ENCODE assay signal across 8 mouse cellular contexts in the genomic region with DNA sequence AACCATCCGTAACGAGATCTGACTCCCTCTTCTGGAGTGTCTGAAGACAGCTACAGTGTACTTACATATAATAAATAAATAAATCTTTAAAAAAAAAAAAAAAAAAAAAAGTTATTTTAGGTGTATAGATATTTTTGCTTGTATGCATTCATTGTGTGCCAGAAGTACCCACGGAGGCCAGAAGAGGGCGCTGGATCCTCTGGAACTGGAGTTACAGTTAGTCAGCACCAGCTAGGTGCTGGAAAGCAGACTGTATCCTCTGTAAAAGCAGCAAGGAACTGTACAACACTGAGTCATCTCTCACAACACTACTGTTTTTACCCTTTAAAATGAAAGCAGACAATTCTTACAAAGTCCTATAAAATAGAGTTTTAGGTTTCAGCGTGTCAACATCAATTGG. TPM values are rescaled to one million over a fixed set of nuclear protein-coding genes. Genes with fewer than 3 reads are reported as not detected.
DNase-seq lines count a peak whose midpoint lies in the region; ATAC-seq lines count a peak whose summit lies in the region.

No protein-coding gene starts in this region.

- no peak overlapping the region for H3K9ac ChIP-seq in intestine, embryonic 14.5 days (ENCODE audit: low read length)
- H3K9ac ChIP-seq in intestine, embryonic 16.5 days (ENCODE audit: low read depth, low read length): no peak overlapping the region

- no peak overlapping the region for H3K4me2 ChIP-seq in intestine, embryonic 14.5 days (ENCODE audit: low read length)
- H3K4me2 ChIP-seq in intestine, embryonic 16.5 days (ENCODE audit: low read depth, low read length): no peak overlapping the region

- peaks cover 21% of the 10 kb centered on the region; the same call in 1 of the 2 replicates for H3K27me3 ChIP-seq in intestine, embryonic 14.5 days (replicated peaks; ENCODE audit: control insufficient read depth, insufficient read depth, low read length)
- no peaks in the 10 kb centered on the region; the same call in 1 of the 2 replicates for H3K27me3 ChIP-seq in intestine, embryonic 16.5 days (replicated peaks; ENCODE audit: control insufficient read depth, insufficient read depth, low read length)

- H3K27ac ChIP-seq in intestine, embryonic 14.5 days (ENCODE audit: low read depth): no peak overlapping the region
- H3K27ac ChIP-seq in intestine, embryonic 16.5 days (ENCODE audit: low read length): no peak overlapping the region

- H3K4me3 ChIP-seq in intestine, embryonic 14.5 days (ENCODE audit: low read depth, low read length): no peak overlapping the region
- H3K4me3 ChIP-seq in intestine, embryonic 16.5 days (ENCODE audit: low read length): no peak overlapping the region

- WGBS in intestine, embryonic 14.5 days: 55% methylated on average over 3 of the region's 5 CpGs
- 58% methylated on average over 3 of the region's 5 CpGs for WGBS in intestine, embryonic 16.5 days

- no peaks in the 10 kb centered on the region for H3K36me3 ChIP-seq in intestine, embryonic 14.5 days (ENCODE audit: control insufficient read depth, insufficient read depth, low read length)
- no peaks in the 10 kb centered on the region for H3K36me3 ChIP-seq in intestine, embryonic 16.5 days (ENCODE audit: control insufficient read depth, insufficient read depth, low read length)

- H3K4me1 ChIP-seq in intestine, embryonic 14.5 days (replicated peaks; ENCODE audit: control insufficient read depth, insufficient read depth, low read length): peaks cover 5% of the 10 kb centered on the region; the same call in 1 of the 2 replicates
- no peaks in the 10 kb centered on the region for H3K4me1 ChIP-seq in intestine, embryonic 16.5 days (ENCODE audit: control insufficient read depth, insufficient read depth, low read length)

- no peak for ATAC-seq in intestine, embryonic 14.5 days (replicated peaks; ENCODE audit: low FRiP score, low TSS enrichment, low read depth)
- ATAC-seq in intestine, embryonic 16.5 days: no peak
- ATAC-seq in megakaryocyte-erythroid progenitor cell, adult 5-6 weeks (replicated peaks; ENCODE audit: low FRiP score, low TSS enrichment, poor library complexity, severe bottlenecking): peak; percentile 60

- DNase-seq in intestine, embryonic 14.5 days (ENCODE audit: low spot score): peak; percentile 75
- DNase-seq in MN1 (ENCODE audit: low spot score): peak; percentile 14
- DNase-seq in cerebellum, adult 9-10 months: peak; percentile 75
- peak; percentile 9 to 37 for DNase-seq in gastrocnemius, adult 8-10 months (ENCODE audit: low spot score in 2 of 2)
- peak; percentile 70 to 83 for DNase-seq in left cerebral cortex, adult 18-20 months (ENCODE audit: low spot score in 2 of 2)
- peak; percentile 47 for DNase-seq in telencephalon, adult 2 months (ENCODE audit: low read depth, low spot score)

- no peaks in the 10 kb centered on the region for H3K9me3 ChIP-seq in intestine, embryonic 14.5 days (ENCODE audit: control insufficient read depth, low read length)
- H3K9me3 ChIP-seq in intestine, embryonic 16.5 days (ENCODE audit: control insufficient read depth, low read length): no peaks in the 10 kb centered on the region

RNA-seq across cellular contexts. Expression of a gene that starts 4.5 kb away (rescaled TPM):
- polyA plus RNA-seq in intestine, embryonic 14.5 days (2014; fragmentation: Nextera tagmentation; extraction: Ambion mirVana): 55.0 and 57.7 TPM in 2 replicates
- polyA plus RNA-seq in intestine, embryonic 16.5 days (2015; fragmentation: Nextera tagmentation; extraction: Ambion mirVana): 63.2 and 63.5 TPM in 2 replicates
- 10 to 100 TPM; 14.0 to 18.6 (median 15.6) TPM for total RNA-seq in gastrocnemius, adult 8-10 months (2022)
- total RNA-seq in left cerebral cortex, adult 18-20 months (2021): 100 to 1,000 TPM; 130 to 131 TPM
- total RNA-seq in megakaryocyte-erythroid progenitor cell, adult 5-6 weeks (2014; fragmentation: Nextera tagmentation): 91.2 and 104 TPM in 2 replicates
- total RNA-seq in megakaryocyte-erythroid progenitor cell, adult 5-6 weeks (2017): 63.3 and 64.2 TPM in 2 replicates

RNA-seq across cellular contexts. Expression of a gene that starts 34.8 kb away (rescaled TPM):
- polyA plus RNA-seq in intestine, embryonic 14.5 days (2014; fragmentation: Nextera tagmentation; extraction: Ambion mirVana): 4.0 and 5.9 TPM in 2 replicates
- 7.7 and 8.8 TPM in 2 replicates for polyA plus RNA-seq in intestine, embryonic 16.5 days (2015; fragmentation: Nextera tagmentation; extraction: Ambion mirVana)
- total RNA-seq in gastrocnemius, adult 8-10 months (2022): under 1 TPM in 1 of 4 experiments, not detected in 3; 0.18 TPM
- total RNA-seq in left cerebral cortex, adult 18-20 months (2021): not detected
- 0.20 and 0.92 TPM in 2 replicates for total RNA-seq in megakaryocyte-erythroid progenitor cell, adult 5-6 weeks (2014; fragmentation: Nextera tagmentation)
- total RNA-seq in megakaryocyte-erythroid progenitor cell, adult 5-6 weeks (2017): 1.1 and 4.4 TPM in 2 replicates

RNA-seq across cellular contexts. Expression of a gene that starts 38.3 kb away (rescaled TPM):
- 37.9 and 40.2 TPM in 2 replicates for polyA plus RNA-seq in intestine, embryonic 14.5 days (2014; fragmentation: Nextera tagmentation; extraction: Ambion mirVana)
- polyA plus RNA-seq in intestine, embryonic 16.5 days (2015; fragmentation: Nextera tagmentation; extraction: Ambion mirVana): 35.1 and 39.4 TPM in 2 replicates
- 10 to 100 TPM; 12.1 to 18.0 (median 12.7) TPM for total RNA-seq in gastrocnemius, adult 8-10 months (2022)
- total RNA-seq in left cerebral cortex, adult 18-20 months (2021): 10 to 100 TPM; 65.9 to 71.6 TPM
- 6.6 and 14.7 TPM in 2 replicates for total RNA-seq in megakaryocyte-erythroid progenitor cell, adult 5-6 weeks (2014; fragmentation: Nextera tagmentation)
- 1.7 and 1.9 TPM in 2 replicates for total RNA-seq in megakaryocyte-erythroid progenitor cell, adult 5-6 weeks (2017)

Comparison
In these comparisons a context has a peak if more than half of its experiments do, and no peak if none do; other contexts are left out.
1. DNase-seq: peak in every context shown above with its lines; median percentile 76 in left cerebral cortex, adult 18-20 months; 75 in intestine, embryonic 14.5 days; 75 in cerebellum, adult 9-10 months; 47 in telencephalon, adult 2 months; 23 in gastrocnemius, adult 8-10 months; 14 in MN1.